Mouse (Mus musculus): Measurements from ENCODE around the gene Stambpl1.

Gene Stambpl1

GRCm38 (mm10) chr19:34192008-34192963 is at the start of gene Stambpl1:
Stambpl1 (plus strand) TSS chr19:34192229.
- DNase-seq (ENCODE audit: low read depth, low spot score) = peak; percentile 35

- no peak for DNase-seq (ENCODE audit: low read depth, low spot score)
These were observed 43.6 kb upstream of the Stambpl1 start for GRCm38 (mm10) chr19:34148421-34148820.

DNA sequence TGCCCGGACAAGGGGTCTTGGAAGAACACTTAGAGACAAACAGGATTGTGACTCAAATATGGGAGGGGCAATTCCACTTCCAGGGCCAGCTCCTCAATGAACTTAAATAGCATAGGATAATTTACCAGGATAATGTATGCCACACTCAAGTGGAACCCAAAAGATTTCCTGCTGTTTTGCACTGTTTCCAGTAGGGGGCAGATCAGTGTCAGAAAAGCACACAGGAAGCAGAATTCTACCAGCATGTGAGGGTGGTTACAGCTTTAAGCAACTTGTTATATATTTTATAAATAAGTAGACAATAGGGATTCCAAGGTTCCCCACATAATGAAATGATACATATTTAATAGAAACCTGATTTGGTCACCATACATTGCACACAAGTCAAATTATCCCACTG is 40.1 kb upstream of the Stambpl1 start:
- DNase-seq (ENCODE audit: low read depth, low spot score) = no peak

- DNase-seq (ENCODE audit: low read depth, low spot score) = no peak
These were observed 38.5 kb upstream of the Stambpl1 start for GRCm38 (mm10) chr19:34153263-34154144.

DNA sequence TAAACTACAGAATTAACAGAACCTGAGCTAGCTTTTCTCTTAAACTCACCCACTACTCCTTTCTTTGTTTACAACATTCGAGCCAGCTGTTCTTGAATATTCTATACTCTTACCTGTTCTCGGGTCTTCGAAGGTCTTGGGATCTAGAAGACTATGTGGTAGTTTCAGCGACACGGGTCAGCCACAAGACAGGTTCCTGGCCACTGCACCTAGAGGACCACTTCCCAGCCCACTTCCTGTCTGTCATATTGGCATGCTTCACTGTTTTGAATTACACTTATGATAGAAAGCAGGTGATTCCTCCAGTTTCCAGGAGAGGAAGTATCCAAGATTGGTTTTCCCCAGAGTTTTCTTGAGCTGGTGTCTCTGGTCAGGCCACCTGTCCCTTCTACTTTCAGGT is 29.3 kb upstream of the Stambpl1 start:
- DNase-seq (ENCODE audit: low read depth, low spot score) = no peak

DNA sequence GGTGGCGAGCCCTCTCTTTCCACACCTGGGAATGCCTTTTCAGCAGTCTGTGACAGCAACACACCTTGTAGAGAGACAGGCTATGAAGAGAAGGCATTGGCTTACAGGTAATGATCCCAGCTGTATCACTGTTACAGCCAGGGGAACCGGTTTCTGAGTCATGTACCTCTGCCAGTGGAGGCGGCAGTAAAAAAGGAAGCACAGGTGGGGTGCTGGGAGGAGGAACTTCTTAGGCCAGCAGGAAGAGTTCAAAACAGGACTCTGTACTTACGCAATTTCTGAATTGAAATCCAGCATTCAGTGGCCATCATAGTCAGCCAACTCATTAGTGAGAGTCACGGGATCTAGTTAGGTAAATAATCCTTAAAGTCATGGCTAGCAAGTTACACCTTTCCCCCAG is 26.1 kb upstream of the Stambpl1 start, which contains the start of gene Ankrd22:
TSS of gene Ankrd22 (minus strand) at position 163 of the 400 bp plus-strand sequence.
- no peak for DNase-seq (ENCODE audit: low read depth, low spot score)

DNA sequence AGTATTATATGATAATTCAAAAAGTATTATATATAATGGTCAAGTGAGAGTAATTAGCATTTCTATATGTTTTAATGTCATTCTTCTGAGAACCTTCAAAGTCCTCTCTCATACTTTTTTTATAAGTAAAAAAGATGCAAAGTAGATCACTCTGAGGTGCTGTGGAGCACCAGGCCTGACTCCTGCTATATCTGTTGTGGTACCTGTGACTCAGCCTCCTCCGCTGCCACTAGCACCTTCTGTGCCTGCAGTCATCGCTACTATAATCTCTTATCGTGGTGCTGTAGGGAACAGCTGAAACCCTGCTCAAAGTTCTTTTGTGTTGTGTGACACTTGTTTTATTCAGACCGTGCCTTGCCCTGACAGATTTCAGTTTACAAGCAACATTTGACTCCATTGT is 25.6 kb upstream of the Stambpl1 start:
- DNase-seq (ENCODE audit: low read depth, low spot score) = no peak

- DNase-seq (ENCODE audit: low read depth, low spot score) = no peak
These were observed 23.9 kb upstream of the Stambpl1 start for GRCm38 (mm10) chr19:34167896-34168661.

DNA sequence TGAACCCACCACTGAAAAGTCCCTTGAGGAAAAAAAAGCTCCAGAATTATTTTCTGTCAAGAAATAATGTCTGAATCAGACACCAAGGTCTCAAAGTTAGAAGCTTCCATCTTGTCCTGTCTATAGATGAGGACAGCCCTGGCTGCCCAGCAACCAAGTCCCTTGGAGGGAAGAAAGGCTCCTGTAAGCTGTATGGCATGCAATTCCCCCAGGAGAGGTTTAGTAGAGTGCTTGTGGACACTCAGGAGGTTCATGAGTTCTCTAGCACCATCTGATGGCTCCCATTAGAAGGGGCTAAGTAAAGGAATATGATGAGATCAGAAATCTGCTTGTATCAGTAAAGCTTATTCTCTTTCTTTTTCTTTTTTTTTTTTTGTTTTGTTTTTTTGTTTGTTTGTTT is 22.9 kb upstream of the Stambpl1 start:
- DNase-seq (ENCODE audit: low read depth, low spot score) = no peak

- no peak for DNase-seq (ENCODE audit: low read depth, low spot score)
These were observed 20.9 kb upstream of the Stambpl1 start for GRCm38 (mm10) chr19:34171167-34171566.

- no peak for DNase-seq (ENCODE audit: low read depth, low spot score)
These were observed 18.0 kb upstream of the Stambpl1 start for GRCm38 (mm10) chr19:34174004-34174403.

DNA sequence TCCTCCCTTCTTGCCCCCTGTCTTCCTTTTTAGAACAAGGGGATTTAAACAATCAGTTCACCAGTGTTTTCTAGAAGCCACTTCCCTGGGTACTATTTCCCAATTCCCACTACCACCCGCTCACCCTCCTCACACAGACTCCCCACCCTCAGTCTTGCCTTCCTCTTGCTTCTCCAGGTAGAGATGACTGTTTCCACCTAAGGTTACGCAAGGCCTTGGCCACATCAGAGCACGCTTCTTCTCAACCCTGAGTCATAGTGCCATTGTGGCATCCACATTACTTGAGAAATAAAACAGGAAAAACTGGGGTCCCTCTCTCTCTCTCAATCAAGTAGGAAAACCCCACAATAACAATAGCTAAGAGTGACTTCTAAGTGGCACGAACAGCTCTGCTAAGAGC is 12.9 kb upstream of the Stambpl1 start:
- DNase-seq (ENCODE audit: low read depth, low spot score) = no peak

GRCm38 (mm10) chr19:34180316-34180715 is 11.7 kb upstream of the Stambpl1 start:
- DNase-seq (ENCODE audit: low read depth, low spot score) = no peak

DNA sequence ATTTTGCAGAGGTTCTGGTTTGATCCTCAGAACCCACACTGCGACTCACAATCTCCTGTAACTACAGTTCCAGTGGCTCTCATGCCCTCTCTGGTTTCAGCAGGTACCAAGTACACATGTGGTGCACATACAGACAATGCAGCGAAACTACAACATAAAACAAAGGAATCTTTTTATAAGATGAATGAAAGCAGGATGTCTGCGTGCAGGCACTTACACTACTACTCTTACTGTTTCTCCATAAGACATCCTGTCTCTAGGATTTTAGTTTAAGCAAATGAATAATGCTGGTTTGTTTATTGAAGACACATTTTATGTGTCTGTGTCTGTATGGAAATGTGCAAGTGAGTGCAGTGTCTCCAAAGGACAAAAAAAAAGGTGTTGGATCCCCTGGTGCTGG is 10.8 kb upstream of the Stambpl1 start:
- no peak for DNase-seq (ENCODE audit: low read depth, low spot score)

DNA sequence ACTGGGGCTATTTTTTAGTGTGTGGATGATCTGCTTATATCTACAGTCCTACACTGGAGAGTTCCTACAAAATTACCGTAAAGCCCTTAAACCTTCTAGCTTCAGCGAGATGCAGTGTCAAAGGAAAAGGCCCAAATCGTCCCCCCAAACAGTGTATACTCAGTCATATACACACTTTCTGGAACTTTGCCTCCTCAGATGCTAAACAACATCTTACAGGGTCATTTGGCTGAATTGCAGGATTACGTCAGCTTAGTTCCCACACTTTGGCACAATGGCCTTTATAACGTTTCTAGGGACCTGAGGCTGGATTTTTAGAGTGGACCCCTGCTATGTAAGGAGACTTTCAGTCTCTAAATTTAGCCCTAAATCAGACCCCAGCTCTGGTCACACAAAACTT is 9.5 kb upstream of the Stambpl1 start:
- no peak for DNase-seq (ENCODE audit: low read depth, low spot score)

GRCm38 (mm10) chr19:34186845-34187244 is 5.2 kb upstream of the Stambpl1 start:
- no peak for DNase-seq (ENCODE audit: low read depth, low spot score)

DNA sequence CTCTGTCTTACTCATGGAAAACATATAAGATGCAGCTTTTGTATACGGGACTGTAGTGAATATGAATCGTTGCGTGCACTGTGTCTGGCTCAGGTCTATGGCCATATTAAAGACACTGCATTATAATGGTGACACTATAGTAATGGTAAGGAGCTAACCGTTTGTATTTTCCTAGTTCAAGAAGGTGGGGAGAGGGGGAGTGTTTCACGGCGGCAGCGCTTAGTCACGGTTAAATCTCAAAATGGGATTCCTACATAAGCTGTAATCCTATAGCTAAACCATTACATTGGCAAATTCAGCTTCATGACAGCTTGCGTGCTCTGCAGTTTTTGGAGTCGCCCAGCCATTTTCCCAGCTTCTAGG is 403 bp upstream of the Stambpl1 start:
- DNase-seq (ENCODE audit: low read depth, low spot score) = no peak

DNA sequence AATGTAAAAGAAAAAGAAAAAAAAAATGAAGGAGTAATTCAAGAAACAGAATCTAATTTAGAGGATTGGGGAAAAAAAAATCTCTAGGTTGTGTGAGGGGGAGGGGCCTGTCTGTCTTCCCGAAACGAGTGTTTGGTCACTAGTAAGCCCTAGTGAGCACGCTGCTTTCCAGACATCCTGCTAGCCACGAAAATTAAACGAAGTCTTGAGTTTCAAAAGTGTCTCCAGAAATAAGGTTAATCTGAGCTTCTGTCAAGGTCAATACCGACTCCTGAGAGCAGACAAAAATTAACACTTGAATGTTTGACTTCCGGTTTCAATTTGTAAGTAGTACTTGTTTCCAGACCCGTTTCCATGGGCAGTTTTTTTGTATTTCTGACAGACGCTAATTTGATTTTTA is 1.1 kb downstream of the Stambpl1 start:
- DNase-seq (ENCODE audit: low read depth, low spot score) = peak; percentile 43

- DNase-seq (ENCODE audit: low read depth, low spot score) = no peak
These were observed 1.7 kb downstream of the Stambpl1 start for GRCm38 (mm10) chr19:34193683-34194082.

- DNase-seq (ENCODE audit: low read depth, low spot score) = no peak
These were observed 2.2 kb downstream of the Stambpl1 start for GRCm38 (mm10) chr19:34194132-34194745.

- peak; percentile 58 for DNase-seq (ENCODE audit: low read depth, low spot score)
These were observed 3.0 kb downstream of the Stambpl1 start for GRCm38 (mm10) chr19:34195031-34195430.

Measured in forelimb bud, embryonic 11.5 days (tissue).